Mouse (Mus musculus) kidney, adult 2 months (tissue): ENCODE data around the gene Tmem115. TPM values are rescaled to one million over a fixed set of nuclear protein-coding genes. Genes with fewer than 3 reads are reported as not detected.

Source experiments
- DNase-seq: peaks from one replicate; pipeline ENCODE4 v3.0.0; 2021
- H3K27ac ChIP-seq: fragments of 200-500 bp; 2 replicates; pipeline ENCODE4 v1.5.1; 2012; ENCODE audit warnings: low read depth, low read length, control low read depth, inconsistent platforms; ENCODE audit not compliant: insufficient read depth
- H3K27me3 ChIP-seq: fragments of 200-500 bp; replicated peaks from 2 replicates; pipeline ENCODE4 v1.6.1; 2012; ENCODE audit warnings: mild to moderate bottlenecking, moderate library complexity, low read length, inconsistent platforms; ENCODE audit not compliant: control insufficient read depth, insufficient read depth
- H3K36me3 ChIP-seq: fragments of 200-500 bp; 2 replicates; pipeline ENCODE4 v1.6.1; 2012; ENCODE audit warnings: mild to moderate bottlenecking, moderate library complexity, low read length, inconsistent platforms; ENCODE audit not compliant: control insufficient read depth, insufficient read depth
- H3K4me1 ChIP-seq: fragments of 200-500 bp; 2 replicates; pipeline ENCODE4 v1.6.1; 2011; ENCODE audit warnings: low read length; ENCODE audit not compliant: control insufficient read depth, insufficient read depth
- H3K4me3 ChIP-seq: fragments of 200-500 bp; 2 replicates; pipeline ENCODE4 v1.5.1; 2011; ENCODE audit warnings: mild to moderate bottlenecking, low read depth, low read length, control low read depth; ENCODE audit not compliant: insufficient read depth
- CTCF ChIP-seq: fragments of 200-500 bp; conservative IDR thresholded peaks from 2 replicates; pipeline ENCODE4 v1.5.1; 2011; ENCODE audit warnings: low read depth, mild to moderate bottlenecking, control low read depth, low read length, moderate library complexity, mixed read lengths; ENCODE audit not compliant: insufficient read depth, insufficient read length
- POLR2A ChIP-seq: fragments of 200-500 bp; IDR thresholded peaks from one replicate; pipeline ENCODE4 v1.6.1; 2011; ENCODE audit warnings: low read depth, low read length, control low read depth
- WGBS: fragments of 180-500 bp; shearing (Covaris S2); methylation state at CpG from one replicate; pipeline ENCODE4 v1.1.7; 2018; 5-methylcytosine and 5-hydroxymethylcytosine counted together
- polyA plus RNA-seq: library from polyadenylated mRNA; depleted of rRNA; stranded (reverse); fragments of >200 nt; gene quantifications from 2 replicates; pipeline ENCODE4 v1.2.3, GENCODE M21; 2012

Gene Tmem115
- polyA plus RNA-seq, 1 experiment: 52.1 TPM

DNA sequence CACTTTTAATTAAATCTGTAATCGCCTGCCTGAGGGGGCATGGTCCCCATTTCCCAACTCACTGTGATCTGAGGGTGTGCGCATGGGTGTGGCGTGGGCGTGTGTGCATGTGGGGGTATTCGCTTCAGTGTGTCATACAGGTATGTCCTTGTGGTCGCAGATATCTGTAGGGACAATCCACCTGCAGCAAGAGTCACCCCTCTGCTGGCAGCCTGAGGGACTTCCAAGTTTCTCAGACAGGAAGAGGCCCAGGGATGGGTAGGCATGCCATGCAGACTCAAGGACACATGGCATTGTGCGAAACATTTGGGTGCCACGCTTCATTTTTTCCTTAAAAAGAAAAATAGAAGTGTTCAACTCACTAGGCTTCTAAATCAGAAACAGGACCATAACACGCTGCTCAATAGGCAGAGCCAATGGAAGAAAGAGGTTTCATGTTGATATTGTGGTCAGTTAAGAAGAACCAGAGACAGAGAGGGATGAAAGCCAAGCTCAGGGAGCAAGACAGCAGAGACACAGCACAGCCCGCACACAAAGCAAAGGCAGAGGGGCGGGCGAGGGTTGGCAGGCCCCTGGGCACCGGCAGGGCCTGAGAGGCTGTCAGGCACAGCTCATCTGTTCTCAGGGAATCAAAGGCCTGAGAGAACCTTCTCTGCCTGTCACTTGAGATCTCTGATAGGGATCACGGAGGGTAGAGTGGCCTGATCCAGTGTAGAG lies 23.2 kb upstream of the Tmem115 start:
- no peak for TF ChIP-seq POLR2A
- TF ChIP-seq CTCF: no peak
- H3K27me3 ChIP-seq: no peaks in the 10 kb centered on the region
- no peak overlapping the region for H3K4me3 ChIP-seq
- no peaks in the 10 kb centered on the region for H3K36me3 ChIP-seq
- WGBS: 82% methylated on average over 14 of the region's 14 CpGs
- H3K4me1 ChIP-seq: no peaks in the 10 kb centered on the region
- no peak for DNase-seq
- no peak overlapping the region for H3K27ac ChIP-seq

DNA sequence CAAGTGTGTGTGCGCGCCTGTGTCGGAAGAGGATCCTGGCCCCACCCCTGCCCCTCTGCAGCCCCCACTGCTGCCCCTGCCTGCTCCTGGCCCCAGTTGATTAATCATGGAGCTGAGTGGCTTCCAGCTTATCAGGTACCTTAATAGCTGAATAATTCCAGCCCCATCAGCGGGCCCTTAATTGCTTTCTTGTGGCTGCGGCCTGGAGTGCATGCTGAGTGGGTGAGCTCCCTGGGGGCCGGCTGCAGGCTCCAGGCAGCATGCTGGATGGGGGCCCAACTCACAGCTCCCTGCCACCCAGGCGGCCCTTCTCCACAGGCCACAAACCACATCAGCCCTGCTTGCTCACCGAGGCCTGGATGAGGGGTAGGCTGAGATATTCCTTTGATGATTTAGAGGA lies 22.3 kb upstream of the Tmem115 start:
- Histone ChIP-seq H3K27ac (no peak overlapping the region), H3K36me3 (no peaks in the 10 kb centered on the region), H3K4me3 (no peak overlapping the region), H3K27me3 (no peaks in the 10 kb centered on the region), H3K4me1 (no peaks in the 10 kb centered on the region)
- WGBS: 49% methylated on average over 8 of the region's 8 CpGs
- TF ChIP-seq POLR2A (no peak), CTCF (no peak)
- DNase-seq: no peak

DNA sequence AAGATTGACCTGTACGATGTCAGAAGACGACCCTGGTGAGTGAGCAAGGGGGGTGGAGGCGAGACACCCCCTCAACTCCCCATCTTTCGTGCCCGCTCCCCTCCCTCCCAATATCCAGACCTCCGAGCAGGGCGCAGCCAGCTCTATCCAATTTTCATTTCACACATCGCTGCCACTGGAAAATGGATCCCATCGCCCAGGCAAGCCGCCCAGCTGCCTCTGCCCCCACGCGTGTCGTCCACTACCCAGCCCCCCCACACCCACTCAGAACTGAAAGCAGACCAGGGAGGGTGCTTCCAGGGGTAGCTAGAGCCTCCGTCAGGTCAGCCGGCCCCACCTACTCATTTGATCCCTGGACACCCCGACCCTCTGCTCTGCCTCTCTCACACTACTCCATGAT lies 21.4 kb upstream of the Tmem115 start:
- TF ChIP-seq POLR2A: no peak
- TF ChIP-seq CTCF: no peak

DNA sequence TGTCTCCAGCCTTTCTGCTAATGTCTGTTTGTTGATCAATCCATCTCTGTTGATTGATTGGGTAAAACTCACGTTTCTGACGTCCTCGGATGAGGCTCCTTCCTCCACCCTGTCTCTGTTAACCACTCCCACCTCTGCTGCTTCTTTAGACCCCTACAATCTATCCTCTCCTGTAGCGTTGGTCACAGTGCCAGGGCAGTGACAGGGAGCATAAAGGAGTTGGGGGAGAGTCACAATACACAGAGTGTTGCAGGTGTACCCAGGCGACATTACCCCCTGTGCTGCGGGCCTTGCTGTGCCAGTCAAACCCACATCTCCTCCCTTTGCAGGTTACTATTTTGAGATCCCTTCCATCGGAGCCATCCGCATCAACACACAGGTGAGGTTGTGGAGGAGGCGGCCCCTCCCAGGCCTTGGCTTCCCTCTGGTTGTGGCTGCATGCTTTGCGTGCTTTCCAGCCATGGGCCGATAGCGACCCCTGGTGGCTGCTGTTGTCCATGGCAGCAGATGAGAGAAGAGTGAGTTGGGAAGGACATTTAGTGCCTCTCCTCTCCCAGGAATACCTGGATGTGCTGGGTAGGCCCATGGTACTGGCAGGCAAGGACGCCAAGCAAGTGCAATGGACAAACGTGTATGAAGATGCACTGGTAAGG lies 19.3 kb upstream of the Tmem115 start:
- peak; percentile 99 for TF ChIP-seq CTCF
- no peak for TF ChIP-seq POLR2A
- no peaks in the 10 kb centered on the region for H3K36me3 ChIP-seq
- no peak overlapping the region for H3K4me3 ChIP-seq
- H3K27me3 ChIP-seq: no peaks in the 10 kb centered on the region
- H3K27ac ChIP-seq: no peak overlapping the region
- DNase-seq: peak; percentile 82
- 29% methylated on average over 14 of the region's 14 CpGs for WGBS
- H3K4me1 ChIP-seq: no peaks in the 10 kb centered on the region

More for the DNA sequence above, 21.4 kb upstream of the Tmem115 start:
- WGBS: 34% methylated on average over 16 of the region's 16 CpGs
- no peaks in the 10 kb centered on the region for H3K27me3 ChIP-seq
- H3K36me3 ChIP-seq: no peaks in the 10 kb centered on the region
- H3K4me3 ChIP-seq: no peak overlapping the region
- no peaks in the 10 kb centered on the region for H3K4me1 ChIP-seq
- no peak for DNase-seq
- no peak overlapping the region for H3K27ac ChIP-seq

GRCm38 (mm10) chr9:107520331-107520730 lies 13.4 kb upstream of the Tmem115 start:
- Histone ChIP-seq H3K4me3 (no peak overlapping the region), H3K27me3 (no peaks in the 10 kb centered on the region), H3K36me3 (no peaks in the 10 kb centered on the region), H3K4me1 (no peaks in the 10 kb centered on the region), H3K27ac (no peak overlapping the region)
- no peak for TF ChIP-seq CTCF
- TF ChIP-seq POLR2A: no peak
- WGBS: 76% methylated on average over 6 of the region's 6 CpGs
- no peak for DNase-seq

DNA sequence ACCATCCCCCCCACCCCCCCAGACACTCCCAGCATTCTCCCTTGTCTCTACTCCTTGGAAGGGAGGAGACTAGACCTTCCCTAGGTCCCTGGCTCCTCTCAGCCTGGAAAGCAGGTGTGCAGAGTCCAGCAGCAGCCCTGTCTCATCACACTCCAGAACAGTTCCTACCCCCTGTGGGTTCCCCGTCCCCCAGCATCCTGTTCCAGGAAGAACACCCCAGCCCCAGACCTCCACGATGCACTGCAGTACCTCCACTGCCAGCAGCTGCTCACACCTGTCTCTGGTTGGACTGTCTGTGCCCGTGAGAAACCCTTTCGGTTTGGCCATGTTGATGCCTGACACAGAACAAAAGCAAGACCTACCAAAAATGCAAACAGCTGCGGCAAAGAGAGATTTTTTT lies 12.6 kb upstream of the Tmem115 start:
- TF ChIP-seq POLR2A (no peak), CTCF (no peak)
- WGBS: 68% methylated on average over 5 of the region's 5 CpGs
- no peaks in the 10 kb centered on the region for H3K4me1 ChIP-seq
- no peaks in the 10 kb centered on the region for H3K27me3 ChIP-seq
- DNase-seq: no peak
- H3K4me3 ChIP-seq: no peak overlapping the region
- no peaks in the 10 kb centered on the region for H3K36me3 ChIP-seq
- no peak overlapping the region for H3K27ac ChIP-seq

GRCm38 (mm10) chr9:107521711-107522399 lies 11.9 kb upstream of the Tmem115 start:
- H3K36me3 ChIP-seq: no peaks in the 10 kb centered on the region
- H3K4me3 ChIP-seq: no peak overlapping the region
- no peak for TF ChIP-seq POLR2A
- TF ChIP-seq CTCF: no peak
- DNase-seq: no peak
- 28% methylated on average over 25 of the region's 25 CpGs for WGBS
- H3K4me1 ChIP-seq: no peaks in the 10 kb centered on the region
- H3K27me3 ChIP-seq: no peaks in the 10 kb centered on the region
- no peak overlapping the region for H3K27ac ChIP-seq
